Mouse (Mus musculus) cortical plate, adult 2 months (tissue): Measurements from ENCODE around the gene Rpl35a.

ENCODE experiments used
- CTCF ChIP-seq: fragments of 200-500 bp; IDR thresholded peaks from 2 replicates; pipeline ENCODE4 v1.5.1; 2011; ENCODE audit warnings: mild to moderate bottlenecking, control low read depth, low read length; ENCODE audit not compliant: insufficient read depth; ENCODE audit errors: extremely low read depth
- POLR2A ChIP-seq: fragments of 200-500 bp; IDR thresholded peaks from 2 replicates; pipeline ENCODE4 v1.6.1; 2011; ENCODE audit warnings: mild to moderate bottlenecking, low read length, control low read depth; ENCODE audit not compliant: insufficient read depth; ENCODE audit errors: extremely low read depth

DNA sequence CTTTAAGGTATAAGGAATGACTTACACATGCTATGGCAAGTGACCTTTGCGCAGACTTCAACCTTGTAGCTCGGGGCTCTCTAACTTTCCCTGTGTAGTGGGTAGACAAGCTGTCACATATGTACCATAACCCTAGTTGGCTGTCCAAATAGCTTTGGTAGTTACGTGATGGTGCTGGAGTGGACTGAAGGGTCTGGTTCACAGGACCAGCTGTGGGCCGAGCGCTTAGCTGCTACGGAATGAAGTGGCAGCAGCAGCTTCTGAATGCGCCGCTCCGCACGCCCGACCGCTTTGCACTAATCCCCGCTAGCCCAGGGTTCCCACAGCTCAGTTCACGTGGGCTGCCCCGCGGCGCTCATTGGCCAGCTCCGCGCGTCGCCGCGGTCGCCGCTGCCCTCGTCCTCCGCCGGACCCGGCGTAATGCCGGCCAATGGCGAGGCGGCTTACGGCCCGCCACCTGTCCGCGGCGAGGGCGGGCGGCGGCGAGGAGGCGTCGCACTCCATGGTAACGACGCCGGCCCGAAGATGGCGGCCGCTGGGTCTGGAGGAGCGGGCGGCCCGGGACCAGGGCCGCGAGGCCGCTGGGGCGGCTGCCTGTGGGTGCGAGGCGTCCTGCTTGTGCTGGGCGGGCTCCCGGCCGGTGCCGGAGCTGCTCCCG, 5.9 kb downstream of the Rpl35a start, which contains the start of gene Lmln:
- TF ChIP-seq POLR2A = peak; percentile 91
- no peak for TF ChIP-seq CTCF
